Mouse (Mus musculus) retina, postnatal 1 day (tissue): ENCODE measurements at regions not wholly inside any gene's neighbourhood (a gene's known extent, or its start where the extent isn't known, plus 50 kb on each side); places are given as distances from the start of the nearest gene placed in this dataset.
A peak's percentile ranks its signal among the peaks of the same experiment; 100 is the strongest.

ENCODE experiments used
- DNase-seq: peaks from one replicate; pipeline ENCODE4 v3.0.0-alpha.2; 2012

DNA sequence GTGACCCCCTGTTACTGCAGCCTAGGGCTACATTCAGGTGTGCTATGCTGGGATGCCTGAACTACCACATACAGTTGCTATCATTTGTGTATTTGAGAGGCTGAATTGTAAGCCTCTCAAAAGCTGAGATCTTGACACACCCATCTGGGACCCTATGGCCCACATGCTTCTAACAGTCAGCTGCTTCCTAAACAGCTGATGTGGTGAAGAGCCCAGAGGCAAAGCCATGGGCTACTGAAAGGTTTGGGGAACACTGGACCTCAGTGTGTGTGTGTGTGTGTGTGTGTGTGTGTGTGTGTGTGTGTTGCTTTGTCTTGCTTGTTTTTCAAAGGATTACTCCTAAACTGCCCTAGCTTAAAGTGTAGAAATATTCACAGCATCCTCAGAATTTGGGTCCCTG, 75.0 kb downstream of the Lbh start:
- no peak for DNase-seq

DNA sequence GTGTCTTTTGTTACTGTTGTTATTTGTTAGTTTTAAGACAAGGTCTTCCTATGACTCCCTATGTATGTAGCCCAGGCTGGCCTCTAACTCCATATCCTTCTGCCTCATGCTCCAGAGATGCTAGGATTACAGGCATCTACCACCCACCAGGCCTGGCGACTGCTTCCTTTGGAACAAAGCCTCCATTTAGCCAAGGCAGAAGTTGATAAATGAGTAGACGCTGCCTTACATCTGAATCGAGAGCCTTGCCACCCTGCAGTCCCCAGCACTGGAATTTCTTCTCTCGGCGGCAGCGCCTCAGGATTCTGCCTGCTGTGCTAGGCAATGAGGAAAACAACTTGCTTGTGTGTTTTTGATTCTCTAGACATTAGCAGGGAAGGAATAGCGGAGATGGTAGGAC, 75.5 kb downstream of the Lbh start:
- no peak for DNase-seq

DNA sequence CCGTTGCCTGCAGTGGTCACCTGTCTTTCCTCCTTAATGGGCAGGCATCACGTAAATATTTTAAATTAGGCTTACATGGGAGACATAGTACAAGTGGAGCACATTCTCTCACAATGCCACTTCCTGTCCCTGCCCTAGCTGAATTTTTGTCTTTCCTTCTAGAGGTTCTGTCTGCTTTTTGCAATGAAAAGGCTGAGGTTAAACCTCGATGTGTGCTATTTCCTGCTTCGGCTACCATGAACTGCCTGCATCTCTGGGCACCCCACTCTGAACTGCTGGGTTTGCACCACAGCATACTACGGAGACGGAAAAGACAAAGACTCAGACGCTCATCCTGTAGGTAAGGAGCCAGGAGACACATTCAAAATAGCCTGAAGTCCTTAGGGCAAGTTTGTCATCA, 78.4 kb downstream of the Lbh start:
- no peak for DNase-seq

DNA sequence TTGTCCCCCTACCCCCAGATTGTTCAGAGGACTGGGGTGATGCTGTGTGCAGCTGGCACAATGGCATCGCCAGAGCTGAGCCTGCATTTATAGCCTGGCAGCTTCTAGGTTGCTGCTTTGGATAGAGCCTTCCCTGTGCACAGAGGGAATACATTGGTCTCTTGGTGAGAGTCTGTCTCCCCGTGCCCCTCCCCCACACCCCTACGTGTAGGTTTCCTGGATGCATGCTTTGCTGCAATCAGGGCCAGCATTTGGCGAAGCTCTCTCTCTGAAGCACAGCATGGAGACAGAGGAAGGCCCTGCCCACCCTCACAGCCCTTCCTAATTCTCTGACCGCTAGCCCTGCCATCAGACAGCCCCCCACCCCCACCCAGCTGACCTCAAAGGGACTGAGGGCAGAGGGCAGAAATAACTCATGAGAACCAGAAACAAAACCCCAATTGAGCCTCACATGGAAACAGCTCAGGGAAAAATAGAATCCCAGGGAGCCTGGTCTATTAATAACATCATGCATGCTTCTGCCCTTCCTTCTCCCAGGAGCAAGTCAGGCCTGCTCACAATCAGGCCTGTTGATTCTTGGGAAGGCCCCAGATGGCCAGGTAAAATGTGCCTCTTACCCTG, 79.3 kb downstream of the Lbh start:
- no peak for DNase-seq

DNA sequence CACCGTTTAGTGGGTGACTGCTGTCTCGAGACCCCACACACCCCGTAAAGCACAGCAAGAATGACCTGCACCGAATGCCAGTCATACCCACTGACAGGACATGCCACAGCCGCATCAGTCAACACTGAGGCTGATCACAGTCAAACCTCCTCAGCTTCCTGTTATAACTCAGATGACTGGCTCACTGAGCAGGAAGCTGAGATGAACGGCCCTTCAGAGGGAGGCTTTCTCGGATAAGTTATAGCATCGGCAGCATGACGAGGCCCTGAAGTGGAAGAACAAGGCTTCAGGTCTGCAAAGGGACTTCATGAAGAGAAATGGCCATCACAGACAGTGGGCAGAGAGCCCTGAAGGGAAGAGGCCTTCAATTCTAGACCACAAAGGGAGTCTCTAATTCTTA, 87.0 kb downstream of the Lbh start:
- DNase-seq, result no peak

DNA sequence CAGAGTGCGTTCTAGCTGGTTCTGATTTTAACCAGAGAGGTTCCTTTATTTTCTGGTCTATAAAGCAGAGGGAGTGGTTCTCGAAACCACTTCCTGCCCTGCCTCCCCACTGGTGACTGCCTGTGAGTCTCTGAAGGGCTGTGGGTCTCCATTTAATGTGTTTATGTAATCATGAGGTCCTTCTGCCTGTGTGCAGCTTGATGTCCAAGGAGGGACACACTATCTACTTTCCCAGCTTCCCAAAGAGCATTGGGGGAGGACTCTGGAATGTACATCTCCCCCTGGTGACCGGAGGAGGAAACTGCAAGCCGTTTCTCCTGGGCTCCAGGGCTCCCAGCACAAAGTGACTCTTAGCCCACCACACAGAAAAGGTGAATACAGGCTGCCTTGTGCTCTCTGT, 90.8 kb downstream of the Lbh start:
- peak; percentile 73 for DNase-seq

DNA sequence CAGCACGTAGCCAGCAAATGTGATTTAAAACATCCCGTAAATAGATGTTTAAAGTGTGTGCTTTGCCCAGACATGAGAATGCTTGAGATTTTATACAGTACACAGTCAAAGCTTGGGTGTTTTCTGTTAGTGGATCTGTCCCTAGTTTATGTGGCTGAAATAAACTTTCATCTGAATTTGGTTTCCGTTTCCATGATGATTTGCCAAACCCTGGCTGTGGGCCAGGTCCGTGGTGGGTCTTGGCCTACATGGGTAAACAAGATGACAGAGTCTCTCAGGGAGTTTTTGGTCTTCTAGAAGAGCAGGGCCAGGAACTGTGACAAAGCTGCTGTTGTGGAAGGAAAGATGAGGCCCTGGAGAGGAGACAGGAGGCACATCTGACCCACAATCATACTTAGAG, 91.9 kb downstream of the Lbh start:
- no peak for DNase-seq

DNA sequence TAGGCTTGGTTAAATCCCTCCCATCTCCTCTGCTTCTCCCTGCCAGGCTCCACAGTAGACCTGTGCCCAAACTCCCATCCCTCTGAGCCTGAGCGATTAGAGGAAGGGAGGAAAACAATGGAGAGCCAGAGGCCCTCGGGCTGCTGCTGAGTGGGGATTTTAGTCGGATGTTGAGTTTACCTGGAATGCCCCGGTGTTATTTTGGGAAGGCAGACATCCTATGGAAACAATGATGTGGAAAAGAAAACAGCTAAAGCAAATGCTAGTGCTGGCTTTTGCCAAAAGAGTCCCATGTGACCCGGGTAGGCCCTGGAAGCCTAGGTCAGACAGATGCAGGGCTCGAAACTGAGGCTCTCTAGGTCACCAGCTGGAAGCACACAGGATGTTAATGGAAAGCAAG, 94.3 kb downstream of the Lbh start:
- DNase-seq, result no peak

DNA sequence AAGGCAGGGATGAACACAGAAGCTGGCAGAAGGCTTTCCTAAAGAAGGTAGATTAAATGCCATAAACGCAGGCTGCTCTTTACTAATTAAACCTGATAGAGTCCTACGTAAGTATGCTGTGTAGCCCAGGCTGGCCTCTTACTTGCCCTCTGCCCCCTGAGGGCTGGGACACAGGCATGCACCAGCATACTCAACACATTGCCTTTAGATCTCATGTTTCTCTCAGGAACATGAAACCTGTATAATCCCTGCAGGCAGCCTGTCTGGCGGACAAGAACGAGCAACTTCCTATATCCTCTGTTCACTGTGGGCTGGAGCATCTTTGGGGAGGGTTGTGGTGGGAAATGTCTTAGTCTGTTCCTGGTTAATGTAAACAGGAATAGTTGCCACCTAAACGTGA, 94.8 kb upstream of the Lclat1 start:
- DNase-seq, result no peak

DNA sequence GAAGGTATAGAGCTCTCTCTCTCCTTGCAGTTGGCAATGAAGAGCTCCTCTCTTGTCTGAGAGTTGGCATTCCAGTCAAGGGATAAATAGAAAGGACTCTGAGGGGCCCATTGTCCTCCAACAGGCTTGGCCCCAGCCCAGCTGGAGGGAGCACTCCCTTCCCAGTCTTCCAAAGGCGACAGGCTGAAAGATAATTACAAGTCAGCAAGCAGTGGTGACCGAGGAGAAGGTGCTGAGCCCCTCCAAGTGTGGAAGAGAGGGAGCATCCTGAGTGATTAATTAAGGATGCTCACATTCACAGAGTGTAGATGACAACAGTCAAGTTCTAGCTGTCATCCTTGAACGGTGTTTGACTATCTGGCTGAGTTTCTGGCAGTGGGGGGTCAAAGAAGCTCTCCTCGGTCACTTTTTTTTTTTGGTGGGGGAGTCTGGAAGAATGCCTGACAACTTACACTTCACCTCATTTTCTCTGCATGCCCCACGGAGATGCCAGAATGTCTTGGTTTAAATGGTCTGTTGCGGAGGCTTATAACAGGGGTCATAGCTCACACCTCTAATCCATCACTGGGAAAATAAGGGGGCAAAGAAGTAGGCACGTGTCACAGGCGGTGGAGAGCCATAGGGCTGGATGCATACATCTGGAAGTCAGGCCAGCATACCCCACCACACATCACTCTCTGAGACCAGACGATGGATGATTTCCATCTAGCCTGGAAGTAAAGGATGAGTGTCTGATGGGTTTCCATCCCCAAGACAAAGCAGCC, 93.5 kb upstream of the Lclat1 start:
- peak; percentile 38 for DNase-seq

DNA sequence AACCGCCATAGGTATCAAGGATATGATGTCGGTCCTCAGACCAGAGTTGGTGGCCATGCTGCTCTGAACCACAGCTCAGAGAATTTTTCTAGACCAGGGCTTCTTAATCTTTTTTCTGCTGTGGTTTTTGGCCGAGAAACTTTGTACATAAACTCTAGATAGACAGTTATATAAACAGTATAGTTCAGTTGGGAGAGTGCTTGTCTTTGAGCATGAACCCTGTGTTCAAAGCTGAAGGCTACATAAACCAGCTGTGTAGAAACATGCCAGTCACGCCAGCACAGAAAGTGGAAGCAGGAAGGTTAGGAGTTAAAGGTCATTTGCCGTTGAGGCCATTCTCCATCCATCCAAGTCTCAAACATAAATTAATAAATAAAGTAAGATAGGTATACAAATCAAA, 90.6 kb upstream of the Lclat1 start:
- DNase-seq, result no peak

DNA sequence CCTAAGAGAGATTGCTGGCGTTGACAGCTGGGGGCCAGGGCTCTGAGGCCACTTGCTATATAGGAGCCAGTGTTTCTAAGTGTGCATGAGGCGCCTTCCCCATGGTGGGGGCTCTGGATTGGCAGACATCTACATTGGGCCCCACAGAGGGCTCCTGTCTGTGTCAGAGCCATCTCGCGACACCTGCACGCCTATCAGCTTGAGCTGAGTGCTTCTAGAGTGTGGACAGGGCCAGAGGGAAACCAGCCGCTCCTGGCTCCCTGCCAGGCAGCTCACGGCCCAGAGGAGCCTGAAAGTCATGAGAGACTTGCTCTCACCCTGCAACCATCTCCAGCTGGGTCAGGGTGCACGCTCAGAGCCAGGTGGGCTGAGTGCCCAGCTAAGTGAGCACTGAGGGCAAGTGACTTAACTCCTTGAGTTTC, 85.1 kb upstream of the Lclat1 start:
- peak; percentile 29 for DNase-seq

DNA sequence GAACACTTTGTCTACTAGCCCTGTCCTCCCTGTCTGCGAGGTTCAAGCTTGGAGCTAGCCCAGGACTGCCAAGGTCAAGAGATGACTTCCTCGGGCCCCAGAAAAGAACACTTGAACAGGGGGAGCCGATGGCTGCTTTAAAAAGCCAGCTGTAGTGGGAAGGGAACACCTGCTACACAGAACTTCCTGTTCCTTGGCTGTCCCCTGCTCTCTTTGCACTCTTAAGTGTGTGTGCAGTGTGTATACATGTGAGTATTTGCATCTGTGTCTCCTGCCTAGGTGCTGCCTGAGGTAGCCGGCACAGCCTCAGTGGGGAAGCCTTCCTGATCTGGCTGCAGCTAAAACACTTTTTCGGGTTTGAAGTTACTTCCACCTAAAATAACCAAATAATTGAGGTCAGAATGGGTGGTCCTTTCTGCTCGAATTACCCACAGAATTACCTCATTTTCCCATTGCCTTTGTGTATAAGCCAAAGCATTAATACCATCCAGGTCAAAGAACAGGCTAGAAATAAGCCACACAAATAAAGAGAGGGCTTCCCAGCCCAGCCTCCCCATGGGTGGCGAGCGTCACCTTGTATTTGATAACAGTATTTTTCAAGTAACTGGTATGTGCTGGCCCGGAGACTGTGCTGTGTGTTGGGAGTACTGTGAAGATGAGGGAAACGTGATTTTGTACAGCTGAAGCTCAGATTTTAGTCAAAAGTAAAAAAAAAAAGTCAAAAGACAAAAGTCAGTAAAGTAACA, 84.2 kb upstream of the Lclat1 start:
- DNase-seq, result no peak

DNA sequence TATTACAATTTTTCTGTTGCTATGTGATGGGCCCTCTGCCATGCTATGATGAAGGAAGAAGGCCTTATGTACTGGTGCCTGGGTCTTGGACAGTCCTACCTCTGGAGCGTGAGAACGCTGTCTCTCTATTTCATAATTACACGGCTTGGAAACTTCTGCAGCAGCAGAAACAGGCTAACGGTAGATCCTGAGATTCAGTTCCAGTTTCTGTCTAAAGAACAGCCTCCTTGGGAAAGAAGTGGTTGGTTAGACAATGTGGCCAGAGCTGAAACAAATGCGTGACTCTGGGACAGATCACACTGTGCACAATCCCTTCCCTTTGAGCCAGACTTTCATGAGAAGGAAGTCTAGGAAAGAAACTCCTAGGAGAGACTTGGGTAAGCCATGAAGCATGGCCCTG, 80.7 kb upstream of the Lclat1 start:
- no peak for DNase-seq

DNA sequence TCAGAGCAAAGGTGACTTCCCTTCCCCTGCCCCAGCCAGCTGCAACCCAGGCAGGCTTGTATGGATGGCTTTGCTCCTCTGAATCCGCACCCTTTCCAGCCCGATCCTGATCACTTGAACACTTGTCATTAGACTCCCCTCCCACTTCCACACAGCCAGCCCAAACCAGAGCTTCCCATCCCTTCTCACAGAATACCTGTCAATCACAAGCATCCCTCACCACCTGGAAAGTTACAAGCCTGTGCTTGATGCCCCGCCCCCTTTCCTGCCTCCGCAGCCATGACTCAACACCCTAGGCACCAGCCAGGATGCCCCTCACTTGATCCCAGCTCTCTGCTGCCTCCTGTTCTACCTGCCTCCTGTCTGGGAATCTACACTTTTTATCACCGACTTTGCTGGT, 76.0 kb upstream of the Lclat1 start:
- DNase-seq, result no peak

DNA sequence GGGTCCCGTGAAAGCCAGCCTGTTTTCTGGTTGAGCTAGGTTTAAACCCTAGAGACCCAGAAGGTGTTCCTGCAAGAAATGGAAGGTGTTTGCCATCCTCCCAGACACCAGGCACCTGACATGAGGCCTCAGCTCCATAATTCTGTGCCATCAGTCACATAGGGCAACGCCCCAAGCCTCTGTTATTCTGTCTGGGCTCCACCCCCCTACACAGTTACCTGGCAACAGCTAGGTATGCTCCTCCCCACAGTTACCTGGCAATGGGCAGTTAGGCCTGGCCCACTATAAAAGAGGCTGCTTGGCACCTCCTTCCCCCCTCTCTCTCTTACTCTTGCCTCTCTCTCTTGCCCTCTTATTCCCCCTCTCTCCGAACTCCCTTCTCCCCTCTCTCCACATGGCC, 75.5 kb upstream of the Lclat1 start:
- no peak for DNase-seq

DNA sequence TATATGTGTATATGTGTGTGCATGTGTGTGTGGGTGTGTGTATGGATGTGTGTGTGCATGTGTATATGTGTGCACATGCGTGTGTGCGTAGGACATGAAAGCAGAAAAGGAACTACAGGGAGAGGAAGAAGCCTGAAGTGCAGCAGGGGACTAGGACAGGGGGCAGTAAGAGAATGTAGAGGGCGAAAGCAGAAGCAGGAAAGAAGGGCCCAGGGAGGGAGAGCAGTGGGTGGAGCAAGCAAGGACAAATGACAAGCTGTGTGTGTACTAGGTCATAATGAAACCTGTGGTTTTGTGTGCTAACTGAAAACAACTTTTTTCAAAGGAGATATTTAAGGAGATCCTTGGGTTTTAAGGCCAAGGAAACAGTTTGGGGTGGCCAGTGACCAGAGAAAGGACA, 73.4 kb upstream of the Lclat1 start:
- no peak for DNase-seq

DNA sequence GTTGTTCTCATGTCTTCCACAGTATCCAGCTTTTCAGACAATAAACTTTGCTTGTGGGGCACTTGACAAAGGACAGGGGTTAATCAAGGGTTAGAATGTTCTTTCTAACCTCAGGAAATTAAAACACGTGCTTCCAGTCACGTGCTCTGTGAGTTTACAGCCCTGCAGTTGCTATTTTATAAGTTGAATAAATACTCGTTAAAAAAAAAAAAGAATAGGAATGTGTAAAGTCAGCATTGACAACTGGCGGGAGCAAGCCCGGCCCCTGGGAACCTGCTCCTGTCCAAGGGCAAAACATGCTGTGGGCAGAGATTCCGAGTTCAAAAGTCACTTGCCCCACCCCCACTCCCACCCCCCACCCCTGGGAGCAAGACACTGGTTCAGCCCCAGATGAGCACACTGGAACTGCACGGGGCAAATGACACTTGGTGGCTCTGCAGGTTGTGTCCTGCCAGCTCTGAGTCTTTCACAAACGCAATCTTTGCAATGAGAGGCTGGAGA, 72.8 kb upstream of the Lclat1 start:
- no peak for DNase-seq

DNA sequence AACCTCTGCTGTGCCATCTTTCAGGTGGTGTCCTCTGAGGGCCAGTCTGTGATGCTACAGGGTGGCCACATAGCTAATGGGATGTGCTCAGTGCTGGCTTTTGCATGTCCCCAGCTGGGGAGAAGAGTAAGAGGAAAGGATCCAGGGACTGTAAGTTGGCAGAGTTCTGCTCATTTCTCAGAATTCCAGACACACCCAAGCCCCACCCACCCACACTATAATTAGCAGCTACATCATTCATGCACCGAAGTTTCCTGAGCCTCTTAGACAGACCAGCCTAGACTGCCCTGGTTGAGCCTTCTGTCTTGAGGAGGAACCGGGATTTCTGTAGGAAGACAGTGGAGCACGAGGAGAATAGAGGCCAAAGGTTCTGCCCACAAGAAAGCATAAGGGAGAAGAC, 70.9 kb upstream of the Lclat1 start:
- no peak for DNase-seq

DNA sequence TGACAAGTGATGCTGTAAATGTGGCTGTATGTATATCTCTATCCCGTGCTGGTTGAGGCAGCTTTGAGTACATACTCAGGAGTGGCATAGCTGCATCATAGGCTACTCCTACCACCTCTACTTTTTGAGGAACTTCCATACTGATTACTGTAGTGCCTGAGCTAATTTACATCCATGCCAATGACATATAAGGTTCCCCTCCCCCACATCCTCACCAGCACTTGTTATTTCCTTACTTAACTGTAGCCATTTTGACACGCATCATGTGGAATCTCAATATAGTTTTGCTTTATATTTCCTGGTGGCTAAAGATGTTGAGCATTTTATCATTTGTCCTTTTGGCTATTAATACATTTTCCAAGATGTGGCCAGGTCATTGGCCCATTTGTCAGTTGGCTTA, 69.2 kb upstream of the Lclat1 start:
- DNase-seq, result no peak

DNA sequence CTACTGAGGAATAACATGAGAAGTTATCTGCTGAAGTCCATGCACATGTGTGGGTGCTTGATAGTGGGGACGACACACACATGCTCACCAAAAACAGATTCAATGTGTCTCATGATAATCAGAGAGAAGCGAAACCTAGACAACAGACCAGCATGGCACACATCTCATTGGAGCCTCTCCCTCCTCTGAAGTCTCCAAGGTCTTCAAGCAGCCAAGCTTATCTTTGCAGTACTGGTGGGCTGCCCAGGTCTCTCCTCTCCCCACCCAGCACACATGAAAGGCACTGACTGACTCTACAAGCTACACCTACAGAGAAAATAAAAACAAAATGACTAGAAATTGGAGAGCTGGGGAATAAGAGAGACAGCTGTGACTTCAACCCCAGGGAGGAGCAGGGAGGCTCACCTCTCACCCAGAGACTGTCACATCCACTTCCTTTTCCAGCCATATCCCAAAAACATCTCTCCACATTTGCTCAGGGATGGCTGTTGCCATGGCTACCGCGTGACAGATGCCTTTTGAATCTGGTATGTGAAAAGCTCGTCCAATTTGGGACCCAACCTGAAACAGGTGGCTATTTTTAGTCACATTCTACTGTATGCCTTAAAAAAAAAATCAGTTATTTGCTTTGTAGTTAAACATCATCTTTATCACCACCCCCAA, 62.7 kb upstream of the Lclat1 start:
- no peak for DNase-seq

DNA sequence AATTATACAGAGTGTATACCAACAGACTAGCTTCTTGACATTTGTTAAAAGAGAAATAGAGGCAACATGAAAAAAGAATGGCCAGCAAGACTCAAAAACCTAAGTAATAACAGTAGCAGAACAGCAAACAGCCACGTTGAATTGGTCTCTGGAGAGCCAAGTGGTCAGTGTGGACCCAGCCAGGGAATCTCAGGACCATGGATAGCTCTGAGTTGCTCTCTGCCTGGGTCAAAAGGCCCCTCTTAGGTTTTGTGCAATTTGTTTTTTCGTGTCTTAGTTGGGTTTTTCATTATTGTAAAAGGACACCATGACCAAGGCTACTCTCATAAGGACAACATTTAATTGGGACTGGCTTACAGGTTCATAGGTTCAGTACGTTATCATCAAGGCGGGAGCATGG, 60.8 kb upstream of the Lclat1 start:
- no peak for DNase-seq

DNA sequence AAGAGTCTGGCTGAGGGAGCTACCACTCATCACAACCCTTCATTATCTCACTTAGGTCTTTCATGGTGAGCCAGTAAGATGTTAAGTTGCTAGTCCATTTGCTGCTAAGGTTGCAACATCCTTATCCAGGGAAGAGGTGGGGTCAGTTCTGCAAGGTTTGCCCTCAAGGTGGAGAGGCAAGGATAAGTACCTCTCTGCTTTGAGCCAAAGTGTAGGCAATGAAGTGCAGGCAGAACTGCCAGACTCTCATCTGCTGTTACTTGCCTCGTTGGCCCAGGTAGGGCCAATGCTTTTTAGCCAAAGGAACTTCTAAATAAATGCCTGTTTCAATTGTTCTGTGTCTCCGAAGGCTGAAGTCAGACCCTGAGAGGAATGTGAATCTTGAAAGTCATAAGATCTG, 59.6 kb upstream of the Lclat1 start:
- DNase-seq, result no peak

DNA sequence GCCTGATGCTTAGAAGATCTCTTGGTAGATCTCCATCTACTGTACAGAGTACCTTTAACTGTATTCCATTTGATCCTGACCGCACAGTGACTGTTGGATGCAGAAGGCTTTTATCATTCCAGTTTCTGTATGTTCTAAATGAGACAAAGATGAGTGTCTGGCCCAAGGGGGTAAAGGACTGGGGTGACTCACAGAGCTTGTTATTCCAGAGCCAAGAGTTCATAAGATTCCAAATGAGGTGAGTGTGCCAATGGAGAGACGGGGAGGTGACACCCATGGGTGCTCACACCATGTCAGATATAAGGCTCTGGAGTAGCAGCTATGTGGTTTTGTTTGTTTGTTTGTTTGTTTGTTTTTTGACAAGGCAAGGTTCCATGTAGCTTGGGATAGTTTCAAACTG, 54.8 kb upstream of the Lclat1 start:
- no peak for DNase-seq
